Mouse (Mus musculus) liver (tissue): ENCODE results near the gene Zdhhc16.
"Not testable (repeated sequence)": the region's sequence is repeated elsewhere in the genome, so short reads cannot be mapped to it uniquely, and the experiment has no call there.

ENCODE experiments used
- DNase-seq: peaks from one replicate; pipeline ENCODE4 v3.0.0-alpha.2; 2020; ENCODE audit warnings: mixed read lengths

Gene Zdhhc16

GRCm38 (mm10) chr19:41914592-41914882 is 18.7 kb upstream of the Zdhhc16 start:
- not testable (repeated sequence) for DNase-seq

GRCm38 (mm10) chr19:41915294-41915693 is 18.0 kb upstream of the Zdhhc16 start:
- no peak for DNase-seq

GRCm38 (mm10) chr19:41916853-41917252 is 16.4 kb upstream of the Zdhhc16 start:
- no peak for DNase-seq

- no peak for DNase-seq
Observed at GRCm38 (mm10) chr19:41919471-41919870, 13.8 kb upstream of the Zdhhc16 start.

GRCm38 (mm10) chr19:41920412-41921067 is 12.7 kb upstream of the Zdhhc16 start:
- no peak for DNase-seq

- DNase-seq: no peak
Observed at GRCm38 (mm10) chr19:41932686-41933085, 594 bp upstream of the Zdhhc16 start.

- DNase-seq: peak; percentile 42
Observed at GRCm38 (mm10) chr19:41934124-41934523, 844 bp downstream of the Zdhhc16 start.

- DNase-seq: no peak
Observed at GRCm38 (mm10) chr19:41935921-41936320, 2.6 kb downstream of the Zdhhc16 start.

GRCm38 (mm10) chr19:41938539-41938938 is 5.3 kb downstream of the Zdhhc16 start:
- DNase-seq: no peak

GRCm38 (mm10) chr19:41943841-41944240 is 10.6 kb downstream of the Zdhhc16 start:
- DNase-seq: no peak

- no peak for DNase-seq
Observed at GRCm38 (mm10) chr19:41952287-41952686, 19.0 kb downstream of the Zdhhc16 start.

GRCm38 (mm10) chr19:41953574-41953973 is 20.3 kb downstream of the Zdhhc16 start:
- DNase-seq: no peak

GRCm38 (mm10) chr19:41969618-41970017 is 36.3 kb downstream of the Zdhhc16 start:
- no peak for DNase-seq

GRCm38 (mm10) chr19:41973891-41974794 is 40.9 kb downstream of the Zdhhc16 start:
- no peak for DNase-seq

GRCm38 (mm10) chr19:41980422-41980818 is 47.1 kb downstream of the Zdhhc16 start:
- DNase-seq: peak; percentile 63

- peak; percentile 99 for DNase-seq
Observed at GRCm38 (mm10) chr19:41980819-41981594, 47.7 kb downstream of the Zdhhc16 start, which contains the start of gene Mms19. Mms19 (minus strand) TSS chr19:41981157.

GRCm38 (mm10) chr19:41981595-41981927 is 48.3 kb downstream of the Zdhhc16 start, which contains the start of gene Ubtd1:
Ubtd1 (plus strand) TSS chr19:41981763.
- DNase-seq: no peak

- no peak for DNase-seq
Observed at GRCm38 (mm10) chr19:41981931-41982790, 48.9 kb downstream of the Zdhhc16 start.

GRCm38 (mm10) chr19:41982791-41983150 is 49.5 kb downstream of the Zdhhc16 start:
- no peak for DNase-seq

- DNase-seq: no peak
Observed at GRCm38 (mm10) chr19:41985994-41986393, 52.7 kb downstream of the Zdhhc16 start.

- DNase-seq: no peak
Observed at GRCm38 (mm10) chr19:41987206-41987605, 53.9 kb downstream of the Zdhhc16 start.

- no peak for DNase-seq
Observed at GRCm38 (mm10) chr19:41989810-41990209, 56.5 kb downstream of the Zdhhc16 start.
